Mouse (Mus musculus) CD8-positive naive resting alpha-beta T cell, adult 57 days (primary cell): ENCODE results near the gene Rpl5. TPM values are rescaled to one million over a fixed set of nuclear protein-coding genes. Genes with fewer than 3 reads are reported as not detected.

ENCODE experiments used
- total RNA-seq: library from RNA; stranded (reverse); gene quantifications from one replicate; pipeline ENCODE4 v1.2.4, GENCODE M21; 2023

Gene Rpl5
- 190 TPM for total RNA-seq

DNA sequence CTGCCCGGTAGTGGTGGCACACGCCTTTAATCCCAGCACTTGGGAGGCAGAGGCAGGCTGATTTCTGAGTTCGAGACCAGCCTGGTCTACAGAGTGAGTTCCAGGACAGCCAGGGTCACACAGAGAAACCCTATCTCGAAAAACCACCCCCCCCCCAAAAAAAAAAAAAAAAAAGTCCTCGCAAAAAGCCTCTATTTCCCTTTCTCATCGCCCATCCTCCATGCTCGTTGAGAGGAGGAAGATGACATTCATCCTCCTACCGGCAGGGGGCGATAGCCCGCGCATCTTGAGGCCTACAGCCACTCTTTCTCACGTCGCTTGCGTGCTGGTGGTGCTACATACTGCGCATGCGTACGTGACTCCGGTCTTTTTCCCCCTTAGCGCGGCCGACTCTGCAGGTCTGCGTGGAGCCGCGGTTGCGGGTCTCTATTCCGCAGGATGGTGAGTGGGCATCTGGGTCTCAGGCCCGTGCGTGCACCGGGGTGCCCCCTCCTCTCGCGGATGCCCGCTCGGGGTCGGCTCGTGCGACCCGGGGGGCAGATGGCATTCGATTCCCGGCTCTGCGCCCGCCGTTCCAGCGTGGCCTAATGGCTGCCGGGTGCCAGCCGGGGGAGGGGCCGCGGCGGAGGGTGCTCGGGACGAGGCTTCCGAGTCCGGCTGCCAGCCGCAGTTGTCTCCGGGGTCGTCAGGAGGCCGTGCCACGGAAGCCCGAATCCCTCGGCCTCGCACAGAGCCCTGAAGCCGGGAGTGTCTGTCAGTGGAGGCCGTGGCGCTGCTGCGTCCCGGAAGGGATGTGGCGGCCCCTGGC, at the start of gene Rpl5:
Gene Rpl5 (plus strand): TSS at position 297 of the 808 bp plus-strand sequence.

DNA sequence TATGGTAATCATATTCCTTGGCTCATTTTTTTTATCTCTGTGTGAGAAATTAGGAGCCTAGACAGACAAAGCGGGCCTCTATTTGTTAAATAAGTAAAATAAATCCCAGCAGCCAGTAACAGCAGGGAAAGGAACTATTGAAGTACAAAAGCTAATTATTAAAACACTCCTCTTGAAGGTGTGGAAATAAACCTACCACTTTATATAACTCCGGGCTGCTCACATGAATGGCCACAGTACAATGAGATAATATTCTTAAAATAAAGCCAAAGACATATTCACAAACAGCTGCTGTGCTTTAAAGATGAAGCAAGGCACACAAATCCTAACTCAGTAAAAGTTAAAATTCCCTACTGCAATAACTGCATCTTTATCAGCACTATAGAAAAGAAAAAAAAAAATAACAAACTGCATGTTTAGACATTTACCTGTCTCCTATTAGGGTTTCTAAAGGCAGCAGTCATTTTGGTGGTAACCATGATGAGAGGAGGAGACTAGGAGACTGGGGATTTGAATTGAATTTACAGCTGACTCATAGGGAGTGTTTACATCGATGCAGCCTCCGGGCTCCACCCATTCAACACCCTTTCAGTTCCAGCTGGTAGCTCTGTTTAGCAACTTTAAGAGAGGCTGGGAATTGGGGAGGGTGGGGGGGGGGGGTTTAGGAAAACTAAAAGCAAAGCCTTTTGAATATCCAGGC, 25.6 kb upstream of the Rpl5 start, which contains the start of gene Evi5:
Gene Evi5 (minus strand): TSS at position 547 of the 700 bp plus-strand sequence.

Other genes with a start within 250 kb of the Rpl5 start
- gene Gfi1, start 174.5 kb upstream of the Rpl5 start, total RNA-seq = 41.2 TPM
- gene Ube2d2b, start 70.4 kb upstream of the Rpl5 start, total RNA-seq = not detected
- gene Evi5, start 25.4 kb upstream of the Rpl5 start, total RNA-seq = 2.9 TPM
- 41.2 TPM for gene Fam69a, start 86.6 kb downstream of the Rpl5 start, total RNA-seq
- gene Mtf2, start 165.2 kb downstream of the Rpl5 start, total RNA-seq = 68.3 TPM
- 58.8 TPM for gene Tmed5, start 232.1 kb downstream of the Rpl5 start, total RNA-seq
- 0.64 TPM for gene Ccdc18, start 232.4 kb downstream of the Rpl5 start, total RNA-seq